Mouse (Mus musculus): ENCODE measurements around the gene Rps6ka2. TPM values are rescaled to one million over a fixed set of nuclear protein-coding genes. Genes with fewer than 3 reads are reported as not detected.
A peak's percentile ranks its signal among the peaks of the same experiment; 100 is the strongest.

Rps6ka2 gene
- polyA plus RNA-seq, 1 experiment from 2014 or later = 24.2 TPM

- Histone ChIP-seq H3K27ac (ENCODE audit: low read length) (peak overlapping the region; percentile 53), H3K4me3 (ENCODE audit: low read length) (no peak overlapping the region), H3K36me3 (ENCODE audit: control insufficient read depth, insufficient read depth) (no peaks in the 10 kb centered on the region), H3K4me2 (ENCODE audit: low read depth, low read length) (no peak overlapping the region), H3K27me3 (ENCODE audit: control insufficient read depth, insufficient read depth, low read length) (no peaks in the 10 kb centered on the region), H3K4me1 (ENCODE audit: control insufficient read depth, insufficient read depth, low read length) (peaks cover 52% of the 10 kb centered on the region), H3K9me3 (replicated peaks; ENCODE audit: control insufficient read depth, low read length) (no peaks in the 10 kb centered on the region), H3K9ac (ENCODE audit: low read length) (peak overlapping the region; percentile 18)
- ATAC-seq (replicated peaks; ENCODE audit: extremely low read depth, insufficient read depth, low FRiP score) = no peak
- WGBS = 34% methylated on average over 12 of the region's 12 CpGs
Observed at GRCm38 (mm10) chr17:7265705-7266368, 95.9 kb downstream of the Rps6ka2 start.

GRCm38 (mm10) chr17:7267843-7268242 is 97.9 kb downstream of the Rps6ka2 start:
- Histone ChIP-seq H3K4me1 (ENCODE audit: control insufficient read depth, insufficient read depth, low read length) (peaks cover 60% of the 10 kb centered on the region), H3K9ac (ENCODE audit: low read length) (no peak overlapping the region), H3K4me3 (ENCODE audit: low read length) (no peak overlapping the region), H3K27me3 (ENCODE audit: control insufficient read depth, insufficient read depth, low read length) (no peaks in the 10 kb centered on the region), H3K9me3 (replicated peaks; ENCODE audit: control insufficient read depth, low read length) (no peaks in the 10 kb centered on the region), H3K36me3 (ENCODE audit: control insufficient read depth, insufficient read depth) (no peaks in the 10 kb centered on the region), H3K4me2 (ENCODE audit: low read depth, low read length) (no peak overlapping the region), H3K27ac (ENCODE audit: low read length) (peak overlapping the region; percentile 53)
- ATAC-seq (replicated peaks; ENCODE audit: extremely low read depth, insufficient read depth, low FRiP score) = no peak
- 68% methylated on average over 2 of the region's 2 CpGs for WGBS

GRCm38 (mm10) chr17:7269151-7269806 is 99.4 kb downstream of the Rps6ka2 start:
- Histone ChIP-seq H3K9ac (ENCODE audit: low read length) (0 out of 2 replicates have a peak overlapping the region, but pooled peaks have one; percentile 24), H3K9me3 (replicated peaks; ENCODE audit: control insufficient read depth, low read length) (no peaks in the 10 kb centered on the region), H3K27me3 (ENCODE audit: control insufficient read depth, insufficient read depth, low read length) (no peaks in the 10 kb centered on the region), H3K4me1 (ENCODE audit: control insufficient read depth, insufficient read depth, low read length) (peaks cover 70% of the 10 kb centered on the region), H3K27ac (ENCODE audit: low read length) (peak overlapping the region; percentile 88), H3K36me3 (ENCODE audit: control insufficient read depth, insufficient read depth) (no peaks in the 10 kb centered on the region), H3K4me3 (ENCODE audit: low read length) (no peak overlapping the region), H3K4me2 (ENCODE audit: low read depth, low read length) (no peak overlapping the region)
- WGBS = 15% methylated on average over 12 of the region's 12 CpGs
- ATAC-seq (replicated peaks; ENCODE audit: extremely low read depth, insufficient read depth, low FRiP score) = peak; percentile 80

DNA sequence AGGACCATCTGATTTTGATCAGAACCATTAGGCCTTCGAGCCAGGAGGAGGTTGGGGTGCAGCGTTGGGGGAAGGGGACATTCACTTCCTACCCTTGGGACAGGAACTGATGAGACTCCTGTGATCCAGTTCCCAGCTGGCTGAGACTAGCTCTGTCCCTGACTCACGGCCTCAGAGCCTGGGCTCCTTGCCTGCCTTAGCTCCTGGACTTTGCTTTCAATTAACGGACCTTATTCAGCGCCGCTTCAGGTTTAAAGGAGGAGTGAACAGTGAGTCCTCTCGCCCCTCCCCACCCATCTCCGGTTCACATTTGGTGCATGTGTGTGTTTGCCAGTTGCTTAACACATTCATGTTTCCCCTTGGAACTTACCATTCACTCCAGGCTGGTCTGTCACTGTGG is 100.6 kb downstream of the Rps6ka2 start:
- H3K4me2 ChIP-seq (ENCODE audit: low read depth, low read length) = no peak overlapping the region
- 71% methylated on average over 8 of the region's 8 CpGs for WGBS
- H3K9me3 ChIP-seq (replicated peaks; ENCODE audit: control insufficient read depth, low read length) = no peaks in the 10 kb centered on the region
- no peak overlapping the region for H3K9ac ChIP-seq (ENCODE audit: low read length)
- ATAC-seq (replicated peaks; ENCODE audit: extremely low read depth, insufficient read depth, low FRiP score) = no peak
- H3K27ac ChIP-seq (ENCODE audit: low read length) = peak overlapping the region; percentile 88
- H3K36me3 ChIP-seq (ENCODE audit: control insufficient read depth, insufficient read depth) = no peaks in the 10 kb centered on the region
- H3K4me1 ChIP-seq (ENCODE audit: control insufficient read depth, insufficient read depth, low read length) = peaks cover 68% of the 10 kb centered on the region
- no peaks in the 10 kb centered on the region for H3K27me3 ChIP-seq (ENCODE audit: control insufficient read depth, insufficient read depth, low read length)
- H3K4me3 ChIP-seq (ENCODE audit: low read length) = no peak overlapping the region

GRCm38 (mm10) chr17:7271522-7272134 is 101.7 kb downstream of the Rps6ka2 start:
- no peak overlapping the region for H3K4me3 ChIP-seq (ENCODE audit: low read length)
- ATAC-seq (replicated peaks; ENCODE audit: extremely low read depth, insufficient read depth, low FRiP score) = no peak
- no peaks in the 10 kb centered on the region for H3K36me3 ChIP-seq (ENCODE audit: control insufficient read depth, insufficient read depth)
- H3K4me1 ChIP-seq (ENCODE audit: control insufficient read depth, insufficient read depth, low read length) = peaks cover 57% of the 10 kb centered on the region
- H3K4me2 ChIP-seq (ENCODE audit: low read depth, low read length) = no peak overlapping the region
- peak overlapping the region; percentile 26; the same call in 1 of the 2 replicates for H3K9ac ChIP-seq (ENCODE audit: low read length)
- 39% methylated on average over 10 of the region's 10 CpGs for WGBS
- H3K27ac ChIP-seq (ENCODE audit: low read length) = peak overlapping the region; percentile 75
- no peaks in the 10 kb centered on the region for H3K27me3 ChIP-seq (ENCODE audit: control insufficient read depth, insufficient read depth, low read length)
- no peaks in the 10 kb centered on the region for H3K9me3 ChIP-seq (replicated peaks; ENCODE audit: control insufficient read depth, low read length)

- Histone ChIP-seq H3K27me3 (ENCODE audit: control insufficient read depth, insufficient read depth, low read length) (no peaks in the 10 kb centered on the region), H3K4me3 (ENCODE audit: low read length) (peak overlapping the region; percentile 13; the same call in 1 of the 2 replicates), H3K36me3 (ENCODE audit: control insufficient read depth, insufficient read depth) (0 out of 2 replicates have a peak, but pooled peaks cover 3% of the 10 kb centered on the region), H3K4me1 (ENCODE audit: control insufficient read depth, insufficient read depth, low read length) (peaks cover 51% of the 10 kb centered on the region), H3K9me3 (replicated peaks; ENCODE audit: control insufficient read depth, low read length) (no peaks in the 10 kb centered on the region), H3K4me2 (ENCODE audit: low read depth, low read length) (peak overlapping the region; percentile 42), H3K27ac (ENCODE audit: low read length) (peak overlapping the region; percentile 99), H3K9ac (ENCODE audit: low read length) (peak overlapping the region; percentile 69)
- peak; percentile 75 for ATAC-seq (replicated peaks; ENCODE audit: extremely low read depth, insufficient read depth, low FRiP score)
- WGBS = 17% methylated on average over 9 of the region's 9 CpGs
Observed at GRCm38 (mm10) chr17:7273054-7273453, 103.1 kb downstream of the Rps6ka2 start.

GRCm38 (mm10) chr17:7273785-7274184 is 103.9 kb downstream of the Rps6ka2 start:
- Histone ChIP-seq H3K9ac (ENCODE audit: low read length) (peak overlapping the region; percentile 17), H3K4me2 (ENCODE audit: low read depth, low read length) (0 out of 2 replicates have a peak overlapping the region, but pooled peaks have one; percentile 2), H3K36me3 (ENCODE audit: control insufficient read depth, insufficient read depth) (peaks cover 9% of the 10 kb centered on the region; the same call in 1 of the 2 replicates), H3K4me1 (ENCODE audit: control insufficient read depth, insufficient read depth, low read length) (peaks cover 46% of the 10 kb centered on the region), H3K4me3 (ENCODE audit: low read length) (no peak overlapping the region), H3K27ac (ENCODE audit: low read length) (peak overlapping the region; percentile 99), H3K9me3 (replicated peaks; ENCODE audit: control insufficient read depth, low read length) (no peaks in the 10 kb centered on the region), H3K27me3 (ENCODE audit: control insufficient read depth, insufficient read depth, low read length) (no peaks in the 10 kb centered on the region)
- no peak for ATAC-seq (replicated peaks; ENCODE audit: extremely low read depth, insufficient read depth, low FRiP score)
- 73% methylated on average over 10 of the region's 10 CpGs for WGBS

DNA sequence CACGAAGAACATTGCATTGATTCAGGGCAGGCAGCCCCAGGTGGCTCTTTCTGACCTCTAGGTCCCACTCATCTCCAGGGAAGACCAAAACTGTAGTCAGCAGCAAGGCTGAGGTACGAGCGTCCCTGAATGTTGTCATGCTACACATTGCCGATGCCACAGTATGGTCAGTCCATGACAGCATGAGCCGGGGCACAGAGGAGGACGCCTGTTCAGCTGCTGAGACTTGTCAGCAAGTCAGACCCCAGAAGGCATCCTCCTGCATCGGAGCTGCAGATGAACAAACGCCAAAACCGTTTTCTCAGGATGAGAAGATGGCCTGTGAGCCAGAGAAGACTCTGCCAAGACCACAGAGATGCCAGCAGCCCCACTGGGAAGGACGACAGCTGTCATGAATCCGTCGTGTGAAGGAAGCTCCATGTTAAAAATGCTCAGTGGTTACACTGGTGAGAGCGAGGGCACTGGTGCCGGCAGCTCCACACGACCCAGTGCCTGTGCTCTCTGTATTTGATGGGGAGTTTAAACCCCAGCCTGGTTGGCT is 108.9 kb downstream of the Rps6ka2 start:
- H3K4me1 ChIP-seq (ENCODE audit: control insufficient read depth, insufficient read depth, low read length) = peaks cover 19% of the 10 kb centered on the region
- no peak overlapping the region for H3K27ac ChIP-seq (ENCODE audit: low read length)
- peaks cover 19% of the 10 kb centered on the region; the same call in 1 of the 2 replicates for H3K36me3 ChIP-seq (ENCODE audit: control insufficient read depth, insufficient read depth)
- ATAC-seq (replicated peaks; ENCODE audit: extremely low read depth, insufficient read depth, low FRiP score) = no peak
- 86% methylated on average over 15 of the region's 15 CpGs for WGBS
- no peaks in the 10 kb centered on the region for H3K9me3 ChIP-seq (replicated peaks; ENCODE audit: control insufficient read depth, low read length)
- no peaks in the 10 kb centered on the region for H3K27me3 ChIP-seq (ENCODE audit: control insufficient read depth, insufficient read depth, low read length)
- H3K4me3 ChIP-seq (ENCODE audit: low read length) = no peak overlapping the region
- no peak overlapping the region for H3K9ac ChIP-seq (ENCODE audit: low read length)
- no peak overlapping the region for H3K4me2 ChIP-seq (ENCODE audit: low read depth, low read length)
